Mouse (Mus musculus) limb, embryonic 13.5 days (tissue): ENCODE data around the gene Tspo. TPM values are rescaled to one million over a fixed set of nuclear protein-coding genes. Genes with fewer than 3 reads are reported as not detected.

Experiments used
- ATAC-seq: fragments of 200-750 bp; cut with Nextera tagmentation; 2 replicates; pipeline ENCODE4 v1.8.0; 2017; ENCODE audit warnings: low read depth, moderate number of reproducible peaks, moderate TSS enrichment; ENCODE audit not compliant: low FRiP score
- H3K27ac ChIP-seq: fragments of 300-500 bp; sonication (generic); 2 replicates; pipeline ENCODE4 v1.5.1; 2015; ENCODE audit warnings: inconsistent platforms, mild to moderate bottlenecking, moderate library complexity
- H3K27me3 ChIP-seq: fragments of 300-500 bp; sonication (generic); 2 replicates; pipeline ENCODE4 v1.6.1; 2015; ENCODE audit warnings: mild to moderate bottlenecking, inconsistent platforms
- H3K36me3 ChIP-seq: fragments of 300-500 bp; sonication (generic); 2 replicates; pipeline ENCODE4 v1.6.1; 2015; ENCODE audit warnings: inconsistent platforms, mild to moderate bottlenecking, moderate library complexity
- H3K4me1 ChIP-seq: fragments of 300-500 bp; sonication (generic); 2 replicates; pipeline ENCODE4 v1.6.1; 2015; ENCODE audit warnings: inconsistent platforms
- H3K4me2 ChIP-seq: fragments of 300-500 bp; sonication (generic); replicated peaks from 2 replicates; pipeline ENCODE4 v1.6.1; 2015; ENCODE audit warnings: inconsistent platforms, mild to moderate bottlenecking, moderate library complexity
- H3K4me3 ChIP-seq: fragments of 300-500 bp; sonication (generic); 2 replicates; pipeline ENCODE4 v1.5.1; 2015; ENCODE audit warnings: moderate library complexity, mild to moderate bottlenecking, inconsistent platforms
- H3K9ac ChIP-seq: fragments of 300-500 bp; sonication (generic); 2 replicates; pipeline ENCODE4 v1.6.1; 2015; ENCODE audit warnings: mild to moderate bottlenecking, inconsistent platforms
- H3K9me3 ChIP-seq: fragments of 300-500 bp; sonication (generic); 2 replicates; pipeline ENCODE4 v1.6.1; 2016; ENCODE audit warnings: inconsistent platforms
- WGBS: fragments of 180-500 bp; shearing (Covaris S2); methylation state at CpG from one replicate; pipeline ENCODE4 v1.1.7; 2015; 5-methylcytosine and 5-hydroxymethylcytosine counted together
- microRNA-seq: library from miRNA; unstranded; fragments of <30 nt; microRNA quantifications from one replicate; pipeline ENCODE4, GENCODE M21; 2016
- polyA plus RNA-seq: library from polyadenylated mRNA; unstranded; fragments of >200 nt; fragmentation: Nextera tagmentation; extraction: Ambion mirVana; gene quantifications from 2 replicates; pipeline ENCODE4 v1.2.1, GENCODE M21; 2015

The Tspo gene
- polyA plus RNA-seq, 1 experiment from 2014 or later, result 41.9 TPM

DNA sequence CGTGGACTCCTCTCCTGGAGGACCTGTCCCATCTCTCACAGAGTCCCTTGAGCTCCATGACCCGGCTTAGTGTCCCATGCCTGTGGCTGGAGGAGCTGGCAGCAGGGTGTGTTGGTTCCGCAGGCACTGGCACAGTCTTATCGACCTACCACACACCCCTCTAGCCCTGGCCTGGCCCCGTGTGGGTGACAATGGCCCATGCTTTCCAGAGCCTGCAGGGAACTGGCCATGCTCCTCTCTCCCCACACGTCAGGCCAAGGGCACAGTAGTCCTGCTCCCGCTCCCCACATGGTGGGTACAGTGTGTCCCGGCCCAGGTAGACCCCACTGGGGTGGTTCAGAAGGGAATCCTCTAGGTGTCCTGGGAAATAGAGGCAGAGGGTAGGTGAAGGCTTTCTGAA, 43.3 kb downstream of the Tspo start:
- ATAC-seq, result no peak
- WGBS, result 87% methylated on average over 8 of the region's 8 CpGs
- H3K4me2 ChIP-seq, result no peak overlapping the region

GRCm38 (mm10) chr15:83607115-83607802, 43.9 kb downstream of the Tspo start:
- 50% methylated on average over 15 of the region's 15 CpGs for WGBS
- H3K9me3 ChIP-seq, result no peaks in the 10 kb centered on the region
- H3K36me3 ChIP-seq, result 0 out of 2 replicates have a peak, but pooled peaks cover 4% of the 10 kb centered on the region
- H3K9ac ChIP-seq, result no peak overlapping the region
- no peak overlapping the region for H3K4me3 ChIP-seq
- ATAC-seq, result no peak
- H3K27ac ChIP-seq, result no peak overlapping the region
- H3K27me3 ChIP-seq, result no peaks in the 10 kb centered on the region
- H3K4me1 ChIP-seq, result no peaks in the 10 kb centered on the region; the same call in 1 of the 2 replicates
- no peak overlapping the region for H3K4me2 ChIP-seq

More for the DNA sequence above, 43.3 kb downstream of the Tspo start:
- Histone ChIP-seq H3K4me1 (no peaks in the 10 kb centered on the region; the same call in 1 of the 2 replicates), H3K4me3 (no peak overlapping the region), H3K9me3 (no peaks in the 10 kb centered on the region), H3K27me3 (no peaks in the 10 kb centered on the region), H3K9ac (no peak overlapping the region), H3K36me3 (no peaks in the 10 kb centered on the region), H3K27ac (no peak overlapping the region)

- H3K36me3 ChIP-seq, result peaks cover 39% of the 10 kb centered on the region
- no peaks in the 10 kb centered on the region for H3K4me1 ChIP-seq
- no peak overlapping the region for H3K4me3 ChIP-seq
- no peak overlapping the region for H3K27ac ChIP-seq
- no peaks in the 10 kb centered on the region for H3K27me3 ChIP-seq
- no peak overlapping the region for H3K4me2 ChIP-seq
- 77% methylated on average over 3 of the region's 3 CpGs for WGBS
- ATAC-seq, result no peak
- no peak overlapping the region for H3K9ac ChIP-seq
- no peaks in the 10 kb centered on the region for H3K9me3 ChIP-seq
Measured at GRCm38 (mm10) chr15:83615245-83615644, 51.9 kb downstream of the Tspo start.

Small RNAs within 50 kb of the gene (microRNA-seq; reads per million reads assigned to microRNA genes)
- gene Gm24575, result not detected

Other genes with a start within 250 kb of the Tspo start
- 52.8 and 52.9 TPM in 2 replicates for gene Arfgap3, start 213.3 kb upstream of the Tspo start, polyA plus RNA-seq
- 51.8 and 53.3 TPM in 2 replicates for gene Pacsin2, start 99.0 kb upstream of the Tspo start, polyA plus RNA-seq
- 23.4 and 25.1 TPM in 2 replicates for gene Ttll1, start 52.7 kb upstream of the Tspo start, polyA plus RNA-seq
- gene Bik, start 36.7 kb upstream of the Tspo start, polyA plus RNA-seq, result 3.5 and 3.7 TPM in 2 replicates
- 39.4 and 41.6 TPM in 2 replicates for gene Mcat, start 195 bp downstream of the Tspo start, polyA plus RNA-seq
- 39.7 and 43.4 TPM in 2 replicates for gene Ttll12, start 31.6 kb downstream of the Tspo start, polyA plus RNA-seq
- gene Scube1, start 161.4 kb downstream of the Tspo start, polyA plus RNA-seq, result 18.5 and 22.0 TPM in 2 replicates
- 8.0 and 9.3 TPM in 2 replicates for gene Mpped1, start 215.9 kb downstream of the Tspo start, polyA plus RNA-seq